Mouse (Mus musculus): ENCODE data around the gene Zfp780b.
A peak's percentile ranks its signal among the peaks of the same experiment; 100 is the strongest.
"Not testable (repeated sequence)": the region's sequence is repeated elsewhere in the genome, so short reads cannot be mapped to it uniquely, and the experiment has no call there.

Zfp780b gene

DNA sequence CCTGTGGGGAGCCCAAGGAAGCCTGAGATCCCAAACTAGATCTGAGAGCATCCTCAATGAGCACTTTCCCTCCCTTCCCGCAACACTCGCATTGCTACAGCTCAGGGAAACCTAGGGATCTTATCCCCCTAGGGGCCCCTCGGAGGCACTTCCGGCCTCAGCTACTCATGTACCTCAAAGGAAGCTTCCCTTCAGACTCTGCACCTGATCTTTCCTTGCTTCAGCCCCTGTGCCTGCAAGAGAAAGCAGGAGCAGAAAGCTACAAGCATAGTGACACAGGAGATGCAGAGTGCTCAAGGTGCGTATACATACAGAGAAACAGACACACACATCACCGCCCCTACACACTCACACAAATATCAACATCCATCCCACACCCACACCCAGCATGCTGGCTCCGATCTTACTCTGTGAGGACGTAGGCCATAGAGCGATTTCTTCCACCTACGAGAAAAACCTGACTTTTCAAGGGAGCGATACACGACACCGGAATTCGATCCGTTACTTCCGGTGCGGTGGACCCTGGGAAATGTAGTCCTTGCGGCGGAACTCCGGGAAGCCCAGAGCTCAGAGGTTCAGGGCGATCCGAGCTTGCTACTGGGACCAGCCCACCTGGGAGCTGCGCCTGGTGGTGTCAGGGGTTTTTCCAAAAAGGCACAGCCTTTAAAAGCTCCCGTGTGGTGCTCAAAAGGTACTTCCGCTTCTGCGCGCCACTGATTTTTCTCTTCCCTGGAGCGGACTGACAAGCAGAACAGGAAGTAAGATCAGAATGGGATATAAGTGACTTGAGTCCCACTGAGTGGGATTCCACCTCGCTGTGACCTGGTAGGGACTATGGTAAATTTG, at the start of gene Zfp780b:
Gene Zfp780b, minus strand, starts transcription at position 489 of the 846 bp plus-strand sequence.
- DNase-seq (ENCODE audit: extremely low spot score), result peak; percentile 82

GRCm38 (mm10) chr7:28014445-28014810, 35.5 kb upstream of the Zfp780b start:
- DNase-seq (ENCODE audit: extremely low spot score), result no peak

DNA sequence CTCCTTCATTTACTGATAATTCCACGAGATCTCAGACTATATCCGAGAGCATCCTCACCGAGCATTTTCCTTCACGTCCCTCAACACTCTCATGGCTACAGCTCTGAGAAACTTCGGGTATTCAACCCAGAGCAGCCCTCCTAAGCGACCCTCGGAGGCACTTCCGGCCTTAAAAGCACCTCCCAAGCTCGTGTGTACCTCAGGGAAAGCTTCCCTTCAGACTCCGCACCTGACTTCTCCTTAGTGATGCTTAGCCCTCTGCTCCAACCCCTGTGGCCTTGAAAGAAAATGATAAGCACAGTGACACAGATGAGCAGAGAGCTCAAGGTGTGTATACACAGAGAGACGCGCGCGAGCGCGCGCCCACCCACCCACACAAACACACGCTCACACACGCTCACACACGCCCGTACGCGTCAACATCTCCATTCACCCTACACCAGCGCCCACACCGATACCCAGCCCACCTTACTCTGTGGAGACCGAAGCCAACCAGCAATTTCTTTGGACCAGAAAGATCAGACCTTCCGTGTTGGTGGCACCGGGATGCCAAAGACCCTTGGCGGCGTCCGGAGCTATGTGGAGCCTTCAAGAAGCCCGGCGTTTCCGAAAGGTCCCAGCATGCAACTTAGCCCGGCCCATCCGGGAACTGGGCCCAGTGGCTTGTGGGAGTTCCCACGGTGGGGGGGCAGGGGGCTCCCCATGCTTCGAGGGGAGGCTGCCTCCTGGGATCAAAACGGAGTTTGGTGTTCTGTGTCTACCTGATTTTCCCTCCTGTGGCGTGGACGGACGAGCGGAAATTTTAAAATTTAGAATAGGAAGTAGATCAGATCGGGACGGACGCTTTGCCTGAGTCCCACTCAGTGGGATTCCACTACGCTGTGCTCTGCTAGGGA, 34.8 kb upstream of the Zfp780b start, which contains the start of gene Zfp850:
Gene Zfp850, minus strand, starts transcription at position 567 of the 896 bp plus-strand sequence.
- peak; percentile 85 for DNase-seq (ENCODE audit: extremely low spot score)

- no peak for DNase-seq (ENCODE audit: extremely low spot score)
Measured at GRCm38 (mm10) chr7:28010271-28010670, 31.3 kb upstream of the Zfp780b start.

DNA sequence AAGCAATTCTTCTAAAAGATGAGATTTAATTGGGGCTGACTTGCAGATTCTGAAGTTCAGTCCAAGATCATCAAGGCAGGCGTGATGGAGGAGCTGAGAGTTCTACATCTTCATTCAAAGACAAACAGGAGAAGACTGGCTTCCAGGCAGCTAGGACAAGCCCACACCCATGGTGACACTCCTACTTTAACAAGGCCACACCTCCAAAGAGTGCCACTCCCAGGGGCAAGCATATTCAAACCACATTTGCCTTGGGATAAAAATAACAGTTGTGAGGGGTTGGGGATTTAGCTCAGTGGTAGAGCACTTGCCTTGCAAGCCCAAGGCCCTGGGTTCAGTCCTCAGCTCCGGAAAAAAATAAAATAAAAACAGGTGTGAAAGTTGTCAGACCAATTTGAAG, 3.2 kb upstream of the Zfp780b start:
- no peak for DNase-seq (ENCODE audit: extremely low spot score)

DNA sequence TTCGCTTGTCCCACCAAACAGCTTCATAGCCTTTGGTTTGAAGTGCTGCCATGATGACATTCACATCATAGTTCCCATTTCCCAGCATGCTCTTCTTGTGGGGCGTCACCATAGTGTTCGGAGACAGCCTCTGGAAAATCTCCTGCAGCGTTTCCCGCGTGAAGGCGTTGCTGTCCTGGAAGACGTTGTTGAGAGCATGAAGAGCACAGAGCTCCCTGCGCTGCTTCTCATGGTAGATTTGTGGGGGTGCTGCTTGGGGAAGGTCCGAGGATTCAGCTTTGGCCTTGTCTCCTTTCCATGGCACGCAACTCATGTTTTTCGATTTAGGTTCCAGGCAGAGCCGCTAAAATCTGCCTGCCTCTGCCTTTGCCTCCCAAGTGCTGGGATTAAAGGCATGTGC, 29.5 kb downstream of the Zfp780b start:
- DNase-seq (ENCODE audit: extremely low spot score), result not testable (repeated sequence)

GRCm38 (mm10) chr7:27941869-27942268, 37.1 kb downstream of the Zfp780b start:
- DNase-seq (ENCODE audit: extremely low spot score), result not testable (repeated sequence)

DNA sequence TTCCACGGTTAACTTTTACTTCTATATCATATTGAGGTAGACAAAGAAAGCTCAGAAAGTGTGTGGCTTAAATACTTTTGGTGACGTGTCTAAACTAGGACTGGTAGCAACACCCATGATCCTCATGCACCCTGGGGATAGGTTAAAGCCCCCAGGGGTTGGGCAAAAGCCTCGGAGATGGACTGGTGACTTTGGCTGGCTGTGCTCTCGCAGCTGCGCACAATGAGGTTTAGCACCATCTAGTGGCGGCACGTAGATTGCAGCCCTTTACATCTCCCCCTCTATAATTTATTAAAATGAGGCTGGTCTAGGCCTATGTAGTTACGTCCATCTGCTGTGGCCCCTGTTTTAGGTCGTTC, 45.2 kb downstream of the Zfp780b start:
- not testable (repeated sequence) for DNase-seq (ENCODE audit: extremely low spot score)

- DNase-seq (ENCODE audit: extremely low spot score), result no peak
Measured at GRCm38 (mm10) chr7:27933050-27933799, 45.7 kb downstream of the Zfp780b start.

GRCm38 (mm10) chr7:27928818-27929695, 49.9 kb downstream of the Zfp780b start, which contains the start of gene Zfp974:
Zfp974 (minus strand) TSS chr7:27929460.
- peak; percentile 77 for DNase-seq (ENCODE audit: extremely low spot score)

DNA sequence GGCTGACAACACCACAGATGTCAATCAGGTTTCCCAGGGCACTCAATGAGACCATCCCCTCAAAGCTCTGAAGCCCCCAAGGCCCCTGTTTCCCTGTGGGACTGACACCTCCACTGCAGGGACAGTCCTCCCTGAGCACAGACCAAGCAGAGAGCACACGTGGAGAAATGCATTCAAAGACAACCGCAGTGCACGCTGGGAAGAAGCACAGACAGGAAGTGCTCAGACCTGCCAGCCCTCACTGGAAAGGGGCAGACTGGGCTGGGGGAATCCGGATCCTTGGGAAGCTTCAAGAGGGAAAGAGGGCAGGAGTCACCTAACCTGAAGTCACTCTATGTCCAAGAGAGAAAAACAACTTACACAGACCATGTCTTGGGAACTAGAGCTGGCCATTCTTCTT, 51.9 kb downstream of the Zfp780b start:
- DNase-seq (ENCODE audit: extremely low spot score), result not testable (repeated sequence)

DNA sequence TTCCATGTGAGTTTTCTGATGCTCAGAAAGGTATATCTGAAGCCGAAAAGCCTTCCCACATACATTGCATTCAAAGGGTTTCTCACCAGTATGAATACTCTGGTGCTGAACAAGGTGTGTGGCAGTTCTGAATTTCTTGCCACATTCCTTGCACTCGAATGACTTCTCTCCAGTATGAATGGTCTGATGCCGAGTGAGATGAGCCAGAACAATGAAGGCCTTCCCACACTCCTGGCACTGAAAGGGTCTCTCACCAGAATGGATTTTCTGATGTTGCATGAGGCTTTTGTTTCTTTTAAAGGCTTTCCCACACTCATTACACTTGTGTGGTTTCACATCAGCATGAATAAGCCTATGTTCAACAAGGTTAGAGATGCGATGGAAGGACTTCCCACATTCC, 68.0 kb downstream of the Zfp780b start:
- DNase-seq (ENCODE audit: extremely low spot score), result not testable (repeated sequence)
